Mouse (Mus musculus) neutrophil, adult 5-6 weeks (primary cell): Measurements from ENCODE around the gene Aatf. TPM values are rescaled to one million over a fixed set of nuclear protein-coding genes. Genes with fewer than 3 reads are reported as not detected.

Experiments used
- ATAC-seq: fragments of 151-379, 151-347 bp; 2 replicates; pipeline ENCODE4 v1.8.0; 2017; ENCODE audit warnings: mild to moderate bottlenecking, moderate TSS enrichment; ENCODE audit not compliant: insufficient number of reproducible peaks, poor library complexity, low FRiP score, severe bottlenecking; ENCODE audit errors: extremely low read depth
- total RNA-seq: library from RNA; stranded (forward); fragments of 200-1000 nt; gene quantifications from 2 replicates; pipeline ENCODE4 v1.2.3, GENCODE M21; 2017

The Aatf gene
- total RNA-seq, 1 experiment from 2014 or later = 49.7 TPM

GRCm38 (mm10) chr11:84523321-84523831 lies 10.1 kb upstream of the Aatf start:
- ATAC-seq = no peak

- peak; percentile 47; the same call in 1 of the 2 replicates for ATAC-seq
These were observed 9.4 kb upstream of the Aatf start for GRCm38 (mm10) chr11:84522577-84523320.

DNA sequence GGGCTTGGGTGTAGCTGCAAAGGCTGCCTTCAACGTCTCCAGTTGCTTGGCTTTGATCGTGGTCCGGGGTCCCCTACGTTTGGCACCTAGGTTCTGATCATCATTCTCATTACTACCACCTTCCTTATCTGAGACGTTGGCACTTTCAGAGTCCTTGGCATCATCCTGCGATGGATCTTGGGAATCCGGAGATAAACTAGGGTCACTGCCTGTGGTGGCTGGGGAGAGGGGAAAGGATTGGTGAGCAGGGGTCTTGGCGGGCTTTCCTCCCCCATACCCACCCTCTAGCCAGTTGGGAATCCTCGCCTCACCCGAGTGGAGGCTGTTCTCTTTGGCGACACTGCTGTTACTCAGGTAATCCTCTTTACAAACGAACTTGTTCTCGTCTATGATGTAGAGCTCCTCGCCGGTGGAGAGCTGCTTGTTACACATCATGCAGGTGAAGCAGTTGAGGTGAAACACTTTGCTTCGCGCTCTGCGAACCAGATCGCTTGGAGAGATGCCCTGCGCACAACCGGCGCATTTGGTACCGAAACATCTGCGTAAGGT lies 8.5 kb upstream of the Aatf start:
- no peak for ATAC-seq

- no peak for ATAC-seq
These were observed 7.7 kb upstream of the Aatf start for GRCm38 (mm10) chr11:84521071-84521390.

DNA sequence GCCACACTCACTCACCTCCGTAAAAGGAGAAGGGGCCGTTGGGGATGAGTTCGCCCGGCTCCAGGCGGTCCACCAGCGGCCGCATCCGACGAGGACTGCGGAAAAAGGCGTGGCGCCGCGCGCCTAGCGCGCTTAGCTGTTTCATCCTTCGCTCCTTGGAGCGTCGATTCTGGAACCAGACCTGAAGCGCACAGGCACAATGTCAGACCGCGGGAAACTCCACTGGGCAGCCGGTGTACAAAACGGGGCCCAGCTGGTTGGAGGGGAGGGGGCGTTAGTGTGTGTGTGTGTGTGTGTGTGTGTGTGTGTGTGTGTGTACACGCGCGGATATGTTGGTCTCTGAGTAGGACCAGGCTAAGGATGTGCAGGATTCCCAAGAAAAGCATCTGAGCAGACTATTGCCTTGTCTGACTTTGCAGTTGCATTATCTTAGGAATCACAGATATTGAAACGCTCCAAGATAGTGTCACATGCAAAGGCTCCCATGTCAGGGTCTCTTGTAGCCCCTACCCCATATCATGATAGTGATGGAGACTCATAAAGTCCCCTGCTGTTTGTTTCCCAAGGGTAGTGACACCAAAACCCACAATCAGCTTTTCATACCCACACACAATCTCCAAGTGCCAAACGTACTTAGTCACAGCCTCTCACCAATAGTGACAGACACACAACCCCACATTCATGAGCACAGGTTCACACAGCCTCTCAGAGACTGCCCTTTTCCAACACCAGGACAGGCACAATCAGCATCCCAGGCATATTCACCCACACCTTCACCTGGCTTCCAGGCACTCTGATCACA lies 7.1 kb upstream of the Aatf start:
- ATAC-seq = no peak

GRCm38 (mm10) chr11:84519576-84520268 lies 6.4 kb upstream of the Aatf start:
- ATAC-seq = no peak

DNA sequence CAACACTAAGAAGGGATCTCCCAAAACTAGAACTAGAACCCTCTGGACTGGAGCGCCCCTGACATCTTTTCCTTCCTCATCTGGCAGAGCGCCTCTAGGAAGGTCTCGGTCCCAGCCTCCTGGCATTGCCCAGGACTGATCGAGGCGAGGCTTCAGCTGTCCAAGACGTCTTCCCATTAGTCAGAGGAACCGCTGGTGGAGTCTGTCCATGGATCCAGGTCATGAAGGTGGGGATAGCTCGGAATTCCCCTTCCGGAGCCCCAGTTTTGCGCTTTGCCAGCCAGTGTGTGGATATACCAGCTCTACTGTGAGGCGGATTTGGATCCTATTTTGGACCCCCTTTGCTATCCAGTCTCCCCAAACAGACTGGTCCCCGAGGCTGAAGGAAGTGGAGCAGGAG lies 5.7 kb upstream of the Aatf start:
- no peak for ATAC-seq

- no peak for ATAC-seq
These were observed 4.9 kb upstream of the Aatf start for GRCm38 (mm10) chr11:84518261-84518660.

DNA sequence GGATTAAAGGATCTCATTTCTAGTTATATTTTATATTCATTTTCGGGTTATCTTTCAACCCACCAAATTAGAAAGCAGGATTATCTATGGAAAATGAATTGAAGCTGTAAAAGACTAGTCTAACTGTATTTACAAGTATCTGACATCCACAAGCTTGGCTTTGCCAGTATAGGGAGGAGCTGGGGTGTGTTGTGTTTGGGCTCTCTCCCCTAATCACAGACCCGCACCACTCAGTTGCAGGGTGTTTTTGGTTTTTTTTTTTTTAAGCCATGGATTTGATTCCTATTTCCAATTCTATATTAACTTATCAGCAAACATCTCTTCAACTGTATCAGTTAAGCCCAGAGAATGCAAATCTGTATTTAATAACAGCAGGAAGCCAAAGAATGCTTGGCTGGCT lies 4.1 kb upstream of the Aatf start:
- no peak for ATAC-seq

- no peak for ATAC-seq
These were observed 3.3 kb upstream of the Aatf start for GRCm38 (mm10) chr11:84516501-84517240.

GRCm38 (mm10) chr11:84512031-84512430 lies 1.3 kb downstream of the Aatf start:
- no peak for ATAC-seq

GRCm38 (mm10) chr11:84504296-84504695 lies 9.0 kb downstream of the Aatf start:
- no peak for ATAC-seq

DNA sequence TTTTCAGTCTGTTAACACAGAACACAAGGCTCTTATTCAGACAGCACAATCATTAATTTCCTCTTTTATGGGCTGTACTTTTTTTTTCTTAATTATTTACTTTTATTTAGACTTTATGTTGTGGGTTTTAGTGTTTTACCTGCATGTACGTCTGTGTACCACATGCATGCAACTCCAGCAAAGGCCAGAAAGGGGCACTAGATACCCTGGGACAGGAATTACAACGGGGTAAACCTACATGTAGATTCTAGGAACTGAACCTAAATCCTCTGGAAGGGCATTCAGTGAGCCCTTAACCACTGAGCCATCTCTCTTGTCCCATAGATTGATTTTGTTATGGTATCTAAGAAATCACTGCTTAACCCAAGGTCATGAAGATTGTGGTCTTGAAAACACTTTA lies 15.4 kb downstream of the Aatf start:
- ATAC-seq = no peak

GRCm38 (mm10) chr11:84496901-84497300 lies 16.4 kb downstream of the Aatf start:
- no peak for ATAC-seq

DNA sequence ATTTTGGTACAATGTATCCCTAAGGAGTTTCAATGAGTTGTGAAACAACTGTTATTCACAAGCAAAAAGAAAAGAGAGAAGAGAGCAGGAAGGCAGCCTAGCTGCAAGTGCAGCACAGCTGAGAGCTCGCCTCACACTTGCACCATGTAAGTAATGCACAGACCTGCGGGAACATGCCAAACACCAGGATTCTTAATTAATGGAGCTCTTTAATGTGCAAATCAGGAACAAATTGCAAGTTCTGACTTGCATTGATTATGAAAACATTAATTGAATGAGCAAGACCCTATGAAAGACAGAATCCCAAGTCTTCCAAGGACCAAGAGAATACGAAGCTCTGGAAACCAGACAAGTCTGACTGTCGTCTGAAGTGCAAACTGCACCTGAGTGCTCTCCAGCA lies 17.5 kb downstream of the Aatf start:
- no peak for ATAC-seq

DNA sequence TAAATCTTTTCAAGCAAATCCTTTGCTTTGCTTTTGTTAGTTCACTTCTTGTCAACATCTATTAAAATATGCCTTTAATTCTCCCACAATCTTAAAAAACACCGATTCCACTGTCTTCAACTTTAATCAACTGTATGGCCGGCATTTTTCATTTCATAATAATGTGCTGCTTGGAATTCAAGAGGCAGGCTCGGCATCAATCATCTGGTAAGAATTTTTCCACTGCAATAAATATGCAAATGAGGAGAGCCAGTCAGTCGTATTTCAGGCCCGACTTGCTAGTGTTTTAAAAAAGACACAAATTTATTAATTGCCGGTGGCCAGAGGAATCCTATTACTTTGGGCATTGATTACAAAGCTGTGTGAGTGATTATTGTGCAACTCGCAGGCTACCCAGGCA lies 31.7 kb downstream of the Aatf start:
- no peak for ATAC-seq

GRCm38 (mm10) chr11:84480451-84480850 lies 32.9 kb downstream of the Aatf start:
- no peak for ATAC-seq

- ATAC-seq = no peak
These were observed 36.7 kb downstream of the Aatf start for GRCm38 (mm10) chr11:84476641-84477040.

GRCm38 (mm10) chr11:84475991-84476390 lies 37.3 kb downstream of the Aatf start:
- ATAC-seq = no peak
